Mouse (Mus musculus): ENCODE results near the gene Tnxb.
A peak's percentile ranks its signal among the peaks of the same experiment; 100 is the strongest.

DNA sequence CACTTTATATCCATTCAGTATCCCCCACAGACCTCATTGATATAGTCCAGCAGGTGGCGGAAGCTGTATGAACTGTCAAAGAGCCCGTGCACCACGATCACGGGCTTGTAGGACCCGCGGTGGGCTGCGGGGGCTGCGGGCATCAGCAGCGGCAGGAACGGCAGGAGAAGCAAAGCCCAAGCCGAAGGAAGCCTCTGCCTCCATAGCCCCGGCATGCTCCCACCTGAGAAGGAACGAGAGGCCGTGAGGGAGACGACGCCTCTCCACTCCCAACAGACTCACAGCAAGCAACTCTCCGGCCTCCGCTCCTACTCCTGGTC lies 43.6 kb upstream of the Tnxb start:
- TF ChIP-seq CTCF (IDR thresholded peaks at IDR 0.05; ENCODE audit: insufficient read depth, low read depth, low read length), result 0 out of 2 replicates have a peak, but pooled peaks have one; percentile 3
- TF ChIP-seq POLR2A (IDR thresholded peaks at IDR 0.05; ENCODE audit: insufficient read depth, low read depth, low read length), result no peak

Measured in olfactory bulb, adult 2 months (tissue).